Mouse (Mus musculus) lung, postnatal 0 days (tissue): Measurements from ENCODE around the gene Sytl2.

Experiments used
- CTCF ChIP-seq: IDR thresholded peaks from 2 replicates; pipeline ENCODE4 v1.5.1; 2016; ENCODE audit warnings: antibody characterized with exemption, mild to moderate bottlenecking
- EP300 ChIP-seq: IDR thresholded peaks from 2 replicates; pipeline ENCODE4 v1.6.1; 2016; ENCODE audit warnings: antibody characterized with exemption, mild to moderate bottlenecking, control low read depth

- TF ChIP-seq CTCF, result no peak
- no peak for TF ChIP-seq EP300
Measured at GRCm38 (mm10) chr7:90274561-90275100, 27.4 kb upstream of the Sytl2 start.
